Mouse (Mus musculus) limb, embryonic 12.5 days (tissue): ENCODE measurements at regions not wholly inside any gene's neighbourhood (a gene's known extent, or its start where the extent isn't known, plus 50 kb on each side); places are given as distances from the start of the nearest gene placed in this dataset.
A peak's percentile ranks its signal among the peaks of the same experiment; 100 is the strongest.

ENCODE experiments used
- ATAC-seq: fragments of 200-750 bp; cut with Nextera tagmentation; 2 replicates; pipeline ENCODE4 v1.8.0; 2017; ENCODE audit warnings: low read depth, moderate TSS enrichment; ENCODE audit not compliant: insufficient number of reproducible peaks, insufficient read depth, low FRiP score, low TSS enrichment
- H3K27ac ChIP-seq: fragments of 300-500 bp; sonication (generic); 2 replicates; pipeline ENCODE4 v1.5.1; 2016; ENCODE audit warnings: mild to moderate bottlenecking, moderate library complexity
- H3K27me3 ChIP-seq: fragments of 300-500 bp; sonication (generic); 2 replicates; pipeline ENCODE4 v1.6.1; 2016; ENCODE audit warnings: mild to moderate bottlenecking, moderate library complexity
- H3K36me3 ChIP-seq: fragments of 300-500 bp; sonication (generic); 2 replicates; pipeline ENCODE4 v1.6.1; 2016; ENCODE audit warnings: mild to moderate bottlenecking, moderate library complexity
- H3K4me1 ChIP-seq: fragments of 300-500 bp; sonication (generic); replicated peaks from 2 replicates; pipeline ENCODE4 v1.6.1; 2016
- H3K4me2 ChIP-seq: fragments of 300-500 bp; sonication (generic); 2 replicates; pipeline ENCODE4 v1.6.1; 2016; ENCODE audit warnings: mild to moderate bottlenecking, moderate library complexity
- H3K4me3 ChIP-seq: fragments of 300-500 bp; sonication (generic); replicated peaks from 2 replicates; pipeline ENCODE4 v1.5.1; 2016; ENCODE audit warnings: mild to moderate bottlenecking
- H3K9ac ChIP-seq: fragments of 300-500 bp; sonication (generic); replicated peaks from 2 replicates; pipeline ENCODE4 v1.6.1; 2016; ENCODE audit warnings: mild to moderate bottlenecking, moderate library complexity
- H3K9me3 ChIP-seq: fragments of 300-500 bp; sonication (generic); 2 replicates; pipeline ENCODE4 v1.6.1; 2016; ENCODE audit warnings: mild to moderate bottlenecking, moderate library complexity
- WGBS: fragments of 180-500 bp; shearing (Covaris S2); methylation state at CpG from one replicate; pipeline ENCODE4 v1.1.7; 2016; 5-methylcytosine and 5-hydroxymethylcytosine counted together

GRCm38 (mm10) chr5:129429897-129430296 is 71.1 kb upstream of the Sfswap start:
- peak overlapping the region; percentile 94 for H3K27ac ChIP-seq
- H3K9me3 ChIP-seq: no peaks in the 10 kb centered on the region
- H3K9ac ChIP-seq: no peak overlapping the region
- ATAC-seq: peak; percentile 82
- H3K27me3 ChIP-seq: no peaks in the 10 kb centered on the region
- H3K4me1 ChIP-seq: peaks cover 38% of the 10 kb centered on the region
- 0 out of 2 replicates have a peak overlapping the region, but pooled peaks have one; percentile 18 for H3K4me2 ChIP-seq
- H3K36me3 ChIP-seq: no peaks in the 10 kb centered on the region
- H3K4me3 ChIP-seq: no peak overlapping the region

GRCm38 (mm10) chr5:129430330-129430729 is 70.7 kb upstream of the Sfswap start:
- Histone ChIP-seq H3K4me2 (peak overlapping the region; percentile 18; the same call in 1 of the 2 replicates), H3K4me1 (peaks cover 38% of the 10 kb centered on the region), H3K36me3 (no peaks in the 10 kb centered on the region), H3K9me3 (no peaks in the 10 kb centered on the region), H3K27me3 (no peaks in the 10 kb centered on the region), H3K9ac (no peak overlapping the region), H3K27ac (peak overlapping the region; percentile 94), H3K4me3 (no peak overlapping the region)
- WGBS: 7% methylated on average over 3 of the region's 3 CpGs
- ATAC-seq: peak; percentile 54

- 60% methylated on average over 7 of the region's 7 CpGs for WGBS
- H3K4me2 ChIP-seq: no peak overlapping the region
- ATAC-seq: no peak
These were observed 51.0 kb upstream of the Sfswap start for GRCm38 (mm10) chr5:129449931-129450573.

More at GRCm38 (mm10) chr5:129449931-129450573, 51.0 kb upstream of the Sfswap start:
- Histone ChIP-seq H3K27me3 (0 out of 2 replicates have a peak, but pooled peaks cover 5% of the 10 kb centered on the region), H3K27ac (no peak overlapping the region), H3K4me3 (no peak overlapping the region), H3K9me3 (0 out of 2 replicates have a peak, but pooled peaks cover 3% of the 10 kb centered on the region), H3K36me3 (no peaks in the 10 kb centered on the region), H3K4me1 (peaks cover 8% of the 10 kb centered on the region), H3K9ac (no peak overlapping the region)
